Mouse (Mus musculus): ENCODE data around the gene Mtmr2. TPM values are rescaled to one million over a fixed set of nuclear protein-coding genes. Genes with fewer than 3 reads are reported as not detected.

The Mtmr2 gene
- 23.4 and 164 TPM in 2 replicates for polyA plus RNA-seq (2012; rRNA removed)

DNA sequence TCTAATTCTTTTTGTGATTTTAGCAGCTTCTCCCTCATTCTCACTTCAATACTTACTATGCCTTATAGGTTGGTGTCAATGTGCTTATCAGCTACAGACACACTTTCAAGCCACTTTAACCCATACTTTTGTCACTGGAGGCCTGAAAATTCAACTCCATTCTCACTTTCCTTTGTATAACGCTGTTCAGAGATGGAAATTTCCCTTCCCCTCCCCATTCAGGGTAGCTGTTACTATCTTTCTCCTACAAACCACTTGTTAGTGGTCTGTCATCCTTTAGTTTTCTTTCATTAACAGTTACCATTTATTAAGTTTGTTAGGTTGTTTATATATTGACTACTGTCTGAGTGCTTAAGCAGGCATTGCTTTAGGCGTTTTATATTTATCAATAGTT is at the start of gene Mtmr2:
Gene Mtmr2 (plus strand): TSS at position 7 of the 394 bp plus-strand sequence.

DNA sequence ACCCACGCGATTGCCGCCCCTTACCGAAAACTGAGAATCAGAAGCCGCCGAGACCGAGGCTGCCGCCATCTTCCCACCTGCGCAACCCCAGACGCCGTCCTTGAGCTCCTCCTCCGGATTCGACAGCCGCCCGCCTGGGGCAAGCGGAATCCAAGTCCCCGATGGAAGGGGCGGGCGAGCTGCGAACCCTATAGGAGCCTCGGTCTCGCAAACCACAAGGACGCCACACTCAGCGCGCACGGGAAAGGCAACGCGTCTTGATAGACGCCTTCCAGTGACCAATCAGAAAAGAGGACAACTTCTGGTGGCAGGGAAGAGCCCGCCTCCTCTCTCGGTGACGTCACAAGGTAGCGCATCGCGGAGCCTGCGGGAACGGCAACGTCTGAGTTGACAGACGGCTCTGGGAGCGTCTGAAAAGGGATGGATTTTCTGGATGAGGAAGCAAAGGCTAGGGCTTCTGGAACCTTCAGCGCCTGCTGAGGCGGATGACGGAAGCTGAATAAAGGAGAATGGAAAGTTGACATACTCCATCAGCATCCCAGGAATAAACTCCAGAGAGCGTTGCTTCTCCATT is 78.7 kb downstream of the Mtmr2 start, which contains the start of gene Cep57:
Gene Cep57 (minus strand): TSS at position 276 of the 574 bp plus-strand sequence.

DNA sequence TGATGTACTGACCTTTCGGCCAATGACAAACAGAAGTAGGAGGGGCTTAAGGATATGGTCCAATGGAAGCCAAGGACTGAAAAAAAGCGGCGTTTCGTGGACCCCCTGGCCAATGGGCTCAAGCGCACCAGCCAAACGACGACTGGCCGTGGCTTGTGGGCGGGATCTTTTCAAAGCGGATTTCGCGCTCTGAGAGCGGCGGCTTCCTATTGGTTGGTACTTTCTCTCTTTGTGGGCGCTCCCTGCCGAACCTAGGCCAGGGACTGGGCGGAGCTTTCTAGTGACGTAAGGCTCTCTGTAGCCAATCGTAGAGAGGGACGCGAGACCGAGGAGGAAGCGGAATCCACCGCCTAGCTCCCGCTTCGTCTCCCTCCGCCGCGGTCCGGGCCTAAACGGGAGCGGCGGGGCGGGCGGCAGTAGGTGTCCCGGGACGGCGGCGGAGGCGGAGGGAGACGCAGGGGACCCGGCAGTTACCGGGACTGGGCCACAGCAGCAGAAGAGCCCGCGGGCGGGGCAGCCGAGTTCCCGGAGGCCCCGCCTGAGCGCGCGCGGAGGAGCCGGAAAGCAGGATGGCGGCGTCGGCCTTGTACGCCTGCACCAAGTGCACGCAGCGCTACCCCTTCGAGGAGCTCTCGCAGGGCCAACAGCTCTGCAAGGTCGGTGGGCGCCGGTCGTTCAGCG is 79.3 kb downstream of the Mtmr2 start, which contains the start of gene Fam76b:
Gene Fam76b (plus strand): TSS at position 311 of the 681 bp plus-strand sequence.

Other genes with a start within 250 kb of the Mtmr2 start
- gene Cep57, start 78.7 kb downstream of the Mtmr2 start, polyA plus RNA-seq (2012; rRNA removed), result 7.1 and 8.0 TPM in 2 replicates
- gene Fam76b, start 79.3 kb downstream of the Mtmr2 start, polyA plus RNA-seq (2012; rRNA removed), result 12.4 and 17.7 TPM in 2 replicates